Mouse (Mus musculus) MEL (cell line): ENCODE measurements around the gene Usp29.

Source experiments
- CHD2 ChIP-seq: IDR thresholded peaks from 2 replicates; pipeline ENCODE4 v1.6.1; 2011; ENCODE audit warnings: low read length, improper control_type of control experiment
- E2F4 ChIP-seq: IDR thresholded peaks from 2 replicates; pipeline ENCODE4 v1.6.1; 2011; ENCODE audit warnings: low read depth, low read length, improper control_type of control experiment, borderline replicate concordance
- ETS1 ChIP-seq: IDR thresholded peaks from 2 replicates; pipeline ENCODE4 v1.6.1; 2012; ENCODE audit warnings: low read depth, mild to moderate bottlenecking, inconsistent platforms, low read length, improper control_type of control experiment, moderate library complexity
- HCFC1 ChIP-seq: IDR thresholded peaks from 2 replicates; pipeline ENCODE4 v1.6.1; 2012; ENCODE audit warnings: low read depth, mild to moderate bottlenecking, inconsistent platforms, low read length, improper control_type of control experiment, moderate library complexity
- MAX ChIP-seq: IDR thresholded peaks from 2 replicates; pipeline ENCODE4 v1.6.1; 2011; ENCODE audit warnings: low read length, improper control_type of control experiment
- NELFE ChIP-seq: IDR thresholded peaks from 2 replicates; pipeline ENCODE4 v1.6.1; 2011; ENCODE audit warnings: low read depth, low read length, improper control_type of control experiment
- POLR2A ChIP-seq, 2 experiments: IDR thresholded peaks; 2 replicates each; pipeline ENCODE4 v1.6.1; 2011 to 2012; ENCODE audit warnings: low read length in 2 of 2, mild to moderate bottlenecking in 2 of 2, control low read depth in 1 of 2, improper control_type of control experiment in 1 of 2, low read depth in 1 of 2, moderate library complexity in 1 of 2; ENCODE audit not compliant: control insufficient read depth in 1 of 2, insufficient read depth in 1 of 2, poor library complexity in 1 of 2
- POLR2AphosphoS5 ChIP-seq: IDR thresholded peaks from 2 replicates; pipeline ENCODE4 v1.6.1; 2012; ENCODE audit warnings: low read depth, borderline replicate concordance, mild to moderate bottlenecking, inconsistent platforms, low read length, moderate library complexity, mixed read lengths

DNA sequence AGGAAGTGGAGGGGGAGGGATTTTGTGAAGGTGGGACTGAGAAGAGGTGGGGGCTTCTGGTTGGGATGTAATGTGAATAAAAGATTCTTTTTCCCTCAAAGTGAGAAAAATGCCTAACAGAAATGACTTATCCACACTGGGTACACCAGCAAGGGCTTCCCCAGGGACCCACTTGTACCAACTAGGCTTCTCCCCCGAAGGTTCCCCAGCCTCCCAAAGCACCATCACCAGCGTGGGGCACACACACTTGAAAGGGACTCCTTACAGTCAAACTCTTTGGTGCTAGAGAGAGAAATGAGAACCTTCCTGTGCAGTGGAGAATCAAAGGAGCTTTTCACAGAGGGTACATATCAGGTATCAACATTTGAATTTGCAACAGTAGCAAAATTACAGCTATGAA lies 198.9 kb downstream of the Usp29 start:
- TF ChIP-seq POLR2A (IDR thresholded peaks at IDR 0.05; ENCODE audit: control insufficient read depth in 1 of 2, insufficient read depth in 1 of 2, low read depth in 1 of 2, low read length in 2 of 2, poor library complexity in 1 of 2) = no peak
- no peak for TF ChIP-seq POLR2AphosphoS5
- no peak for TF ChIP-seq CHD2
- TF ChIP-seq ETS1 = no peak
- no peak for TF ChIP-seq E2F4
- no peak for TF ChIP-seq NELFE
- no peak for TF ChIP-seq MAX
- no peak for TF ChIP-seq HCFC1
